Mouse (Mus musculus): ENCODE results near the gene Cbr4.

The Cbr4 gene

DNA sequence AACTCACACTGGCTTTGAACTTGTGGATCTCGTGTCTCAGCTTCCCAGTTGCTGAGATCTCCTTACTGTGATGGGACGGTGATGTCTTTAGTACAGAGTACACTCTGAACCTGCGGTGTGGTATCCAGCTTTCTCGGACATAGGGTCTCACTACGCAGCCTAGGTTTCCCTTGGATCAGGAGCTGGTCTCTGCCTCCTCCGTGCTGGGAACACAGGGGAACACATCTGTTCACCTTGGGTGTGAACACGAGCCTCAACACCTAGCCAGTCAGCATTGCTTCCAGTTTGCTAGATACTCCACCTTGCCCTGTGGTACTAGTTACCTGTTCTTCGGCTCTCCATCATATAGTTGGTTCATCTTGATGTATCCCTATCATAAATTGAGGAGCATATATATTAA, 1.1 kb downstream of the Cbr4 start:
- no peak for DNase-seq (ENCODE audit: low spot score in 2 of 2)

DNA sequence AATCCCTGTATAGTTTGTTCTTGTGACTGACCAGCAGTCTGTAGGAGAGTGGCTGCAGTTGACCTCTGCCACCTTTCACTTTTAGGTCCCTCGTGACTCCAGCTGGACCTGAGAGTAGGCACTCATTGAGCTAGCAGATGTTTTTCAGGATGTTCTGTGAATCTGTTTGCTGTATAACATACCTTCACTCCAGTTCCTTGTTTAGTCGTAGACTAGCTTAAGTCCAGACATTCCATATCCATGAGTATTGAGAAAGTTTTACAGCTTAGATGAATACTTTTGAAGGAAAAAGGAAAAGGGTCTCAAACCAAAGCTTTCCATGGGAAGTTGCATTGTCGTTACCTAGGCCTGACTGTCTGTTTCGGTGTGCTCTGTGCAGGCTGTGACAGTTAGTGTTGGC, 9.6 kb downstream of the Cbr4 start:
- DNase-seq (ENCODE audit: low spot score in 2 of 2) = no peak

- no peak for DNase-seq (ENCODE audit: low spot score in 2 of 2)
Measured at GRCm38 (mm10) chr8:61499035-61499434, 11.5 kb downstream of the Cbr4 start.

- no peak for DNase-seq (ENCODE audit: low spot score in 2 of 2)
Measured at GRCm38 (mm10) chr8:61500914-61501313, 13.4 kb downstream of the Cbr4 start.

DNA sequence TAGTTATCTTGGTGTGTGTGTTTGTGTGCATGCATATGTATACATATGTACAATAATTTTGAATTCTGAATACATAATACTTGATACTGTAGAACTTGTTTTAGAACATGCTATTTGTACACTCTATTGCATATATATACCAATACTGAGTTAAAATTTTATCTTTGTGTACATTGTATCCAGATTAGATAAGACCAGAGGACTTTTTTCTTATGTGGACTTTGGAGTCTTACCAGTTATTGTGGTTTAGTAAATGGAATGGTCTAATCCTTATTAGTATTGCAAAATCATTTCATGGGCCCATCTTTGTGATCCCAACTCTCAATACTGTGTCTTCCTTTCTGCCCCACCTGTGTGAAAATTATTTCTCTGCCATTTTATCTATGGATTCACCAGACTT, 14.7 kb downstream of the Cbr4 start:
- DNase-seq (ENCODE audit: low spot score in 2 of 2) = no peak

GRCm38 (mm10) chr8:61515110-61515930, 27.8 kb downstream of the Cbr4 start:
- no peak for DNase-seq (ENCODE audit: low spot score in 2 of 2)

DNA sequence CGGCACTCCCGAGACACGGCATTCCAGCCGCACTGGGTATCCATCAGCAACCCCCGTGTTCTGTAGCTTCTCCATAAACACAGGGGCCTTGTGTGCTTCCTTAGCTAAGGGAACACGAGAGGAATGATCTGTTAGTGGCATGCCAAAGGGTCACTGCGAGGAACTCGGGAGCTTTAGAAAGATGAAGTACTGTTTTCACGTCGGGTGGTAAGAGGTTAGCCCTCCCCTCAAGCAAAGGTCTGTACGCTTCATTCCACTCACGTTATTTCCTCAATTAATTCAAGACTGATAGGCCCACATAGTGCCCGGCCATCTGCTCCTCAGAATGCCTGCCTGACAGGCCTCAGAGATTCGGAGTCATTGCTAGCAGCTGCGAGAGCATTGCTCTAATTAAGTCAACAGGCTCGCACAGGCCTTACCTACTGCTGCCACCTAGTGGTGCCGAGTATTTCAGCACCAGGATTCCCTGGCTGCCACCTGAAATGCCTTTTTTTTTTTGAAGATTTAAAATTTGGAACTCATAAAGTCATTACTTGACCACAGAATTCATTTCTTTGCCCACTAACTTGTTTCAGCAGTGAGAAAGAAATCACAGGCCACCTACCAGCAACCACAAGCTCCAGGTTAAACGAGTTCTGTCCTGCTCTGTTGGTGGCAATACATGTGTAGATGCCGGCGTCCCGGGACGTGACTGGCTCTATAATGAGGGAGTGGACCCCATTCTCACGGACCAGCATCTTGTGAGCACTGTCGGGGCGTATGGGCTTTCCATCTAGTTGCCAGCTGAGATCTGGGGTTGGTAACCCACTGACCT, 28.6 kb downstream of the Cbr4 start:
- peak; percentile 87 to 93 for DNase-seq (ENCODE audit: low spot score in 2 of 2)

DNA sequence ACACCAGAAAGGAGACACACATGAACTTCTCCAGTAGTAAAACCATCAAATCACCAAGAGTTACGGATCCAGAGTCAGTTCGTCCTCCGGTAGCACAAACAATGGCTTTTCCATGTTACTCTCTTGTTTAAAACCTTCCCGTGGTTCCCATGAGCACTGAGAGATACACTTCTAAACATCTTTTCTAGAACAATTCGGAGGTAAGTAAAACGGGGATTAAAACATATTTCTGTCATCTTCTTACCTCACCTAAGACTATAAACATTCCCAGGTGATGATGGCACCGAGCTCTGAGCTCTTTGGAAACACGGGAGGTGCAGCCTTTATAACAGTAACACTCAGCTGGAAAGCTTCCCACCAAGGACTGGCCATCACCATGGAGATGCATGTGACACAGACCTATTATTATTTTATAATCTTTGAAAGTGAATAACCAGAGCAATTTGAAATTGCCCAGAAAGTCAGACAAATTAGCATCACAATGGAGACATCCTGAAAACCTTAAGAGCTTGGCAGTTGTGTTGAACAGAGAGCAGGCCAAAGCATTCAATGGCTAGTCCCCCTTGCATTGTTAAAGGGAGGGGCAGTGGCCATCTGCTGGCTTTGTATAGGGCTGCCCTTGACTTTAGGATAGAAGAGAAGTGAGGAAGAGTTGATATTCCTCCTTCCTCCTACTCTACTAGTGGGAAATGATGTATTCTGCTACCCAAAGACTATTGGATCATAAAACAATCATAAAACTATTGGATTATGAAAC, 29.4 kb downstream of the Cbr4 start:
- DNase-seq (ENCODE audit: low spot score in 2 of 2) = no peak

- DNase-seq (ENCODE audit: low spot score in 2 of 2) = no peak
Measured at GRCm38 (mm10) chr8:61517502-61518185, 30.1 kb downstream of the Cbr4 start.

GRCm38 (mm10) chr8:61522132-61522531, 34.6 kb downstream of the Cbr4 start:
- peak in 1 of 2 experiments; percentile 52 for DNase-seq (ENCODE audit: low spot score in 2 of 2)

GRCm38 (mm10) chr8:61527037-61527436, 39.5 kb downstream of the Cbr4 start:
- DNase-seq (ENCODE audit: low spot score in 2 of 2) = no peak

GRCm38 (mm10) chr8:61528197-61528596, 40.7 kb downstream of the Cbr4 start:
- no peak for DNase-seq (ENCODE audit: low spot score in 2 of 2)

GRCm38 (mm10) chr8:61528642-61529041, 41.1 kb downstream of the Cbr4 start:
- DNase-seq (ENCODE audit: low spot score in 2 of 2) = no peak

GRCm38 (mm10) chr8:61531944-61532795, 44.6 kb downstream of the Cbr4 start:
- no peak for DNase-seq (ENCODE audit: low spot score in 2 of 2)

- no peak for DNase-seq (ENCODE audit: low spot score in 2 of 2)
Measured at GRCm38 (mm10) chr8:61532831-61533230, 45.3 kb downstream of the Cbr4 start.

GRCm38 (mm10) chr8:61533356-61533926, 45.9 kb downstream of the Cbr4 start:
- no peak for DNase-seq (ENCODE audit: low spot score in 2 of 2)

DNA sequence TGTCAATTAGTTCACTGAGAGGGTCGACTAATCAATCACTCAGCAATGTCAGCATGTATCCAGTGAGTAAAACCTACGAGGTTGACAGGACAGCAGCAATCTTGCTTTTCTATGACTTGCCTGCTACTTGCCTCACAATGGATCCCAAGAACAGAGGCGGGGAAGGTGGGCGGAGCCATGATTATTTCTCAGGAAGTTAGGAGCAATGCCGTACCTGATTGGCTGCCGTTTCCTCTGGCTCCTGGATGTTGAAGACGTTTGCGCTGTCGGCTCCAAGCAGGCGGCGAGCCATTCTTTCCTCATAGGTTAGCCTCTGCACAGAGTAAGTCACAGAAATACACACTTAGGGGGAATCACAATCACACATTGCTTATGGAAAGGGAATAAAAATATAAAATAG, 47.9 kb downstream of the Cbr4 start:
- DNase-seq (ENCODE audit: low spot score in 2 of 2) = no peak

DNA sequence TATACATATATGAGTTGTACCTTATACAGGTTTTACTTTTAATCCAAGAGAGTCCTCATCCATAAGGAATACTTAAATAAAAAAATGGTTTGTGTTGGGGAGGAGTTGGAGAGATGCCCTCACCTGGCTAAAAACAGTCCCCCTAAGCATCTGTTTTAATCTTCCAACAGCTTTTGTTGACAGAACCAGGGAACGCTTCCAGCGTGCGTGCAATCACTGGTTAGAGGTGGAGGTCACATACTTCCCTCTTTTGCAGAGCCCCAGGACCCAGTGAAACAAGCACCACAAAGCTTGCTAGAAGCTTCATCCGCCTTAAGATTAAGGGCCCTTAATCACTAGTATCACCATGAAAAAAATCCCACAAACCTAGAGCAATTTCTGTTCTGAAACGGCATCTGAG, 49.9 kb downstream of the Cbr4 start:
- DNase-seq (ENCODE audit: low spot score in 2 of 2) = no peak

DNA sequence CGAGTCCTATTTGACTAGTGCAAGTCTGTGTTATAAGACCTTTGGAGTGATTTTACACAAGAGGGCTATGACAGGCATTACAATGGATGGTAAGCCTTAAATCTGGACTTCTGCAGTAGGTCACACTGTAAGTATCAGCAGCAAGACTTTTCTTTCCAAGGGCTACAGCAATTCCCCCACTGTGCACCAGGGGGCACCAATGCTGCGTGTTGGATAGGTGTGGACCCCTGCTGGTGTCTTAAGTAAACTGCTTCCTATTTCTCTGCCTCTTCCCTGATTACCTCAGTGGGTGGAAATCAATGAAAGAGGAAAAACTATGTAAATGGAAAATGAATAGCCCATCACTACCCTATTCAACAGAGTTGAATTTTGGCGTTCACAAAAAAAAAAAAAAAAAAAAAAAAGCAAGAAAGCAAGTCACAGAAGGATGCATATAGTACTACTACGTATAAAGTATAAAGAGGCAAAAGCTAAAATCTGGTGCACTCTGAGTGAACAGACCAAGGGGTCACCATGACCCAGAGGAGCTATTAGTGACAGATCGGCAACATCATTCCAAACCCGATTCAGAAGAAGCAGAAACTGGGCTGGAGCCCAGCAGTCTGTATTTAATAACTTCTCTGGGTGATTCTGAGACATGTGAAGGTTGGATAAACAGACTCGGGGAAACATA, 52.4 kb downstream of the Cbr4 start:
- peak; percentile 78 to 88 for DNase-seq (ENCODE audit: low spot score in 2 of 2)

DNA sequence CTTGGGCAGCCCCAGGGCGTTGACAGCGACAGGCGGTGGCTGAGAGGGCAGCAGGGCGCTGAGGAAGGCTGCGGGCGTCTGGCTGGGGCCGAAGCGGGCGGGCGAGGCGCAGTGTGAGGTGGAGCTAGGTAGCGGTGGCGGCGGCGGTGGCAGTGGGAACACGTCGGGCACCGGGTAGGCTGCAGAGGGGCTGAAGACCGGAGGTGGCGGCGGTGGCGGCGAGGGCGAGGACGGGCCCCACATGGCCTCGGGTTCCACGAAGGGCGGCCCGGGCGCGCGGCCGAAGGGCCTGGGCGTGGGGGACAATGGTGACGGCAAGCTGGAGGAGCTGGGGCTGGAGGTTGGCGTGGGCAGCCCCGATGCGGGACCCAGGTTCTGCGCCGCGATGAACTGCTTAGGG, 62.1 kb downstream of the Cbr4 start:
- no peak for DNase-seq (ENCODE audit: low spot score in 2 of 2)

Data from cerebellum, postnatal 4 days (tissue).